Mouse (Mus musculus) neutrophil, adult 59 days (primary cell): Measurements from ENCODE around the gene Psmc3. TPM values are rescaled to one million over a fixed set of nuclear protein-coding genes. Genes with fewer than 3 reads are reported as not detected.

ENCODE experiments used
- total RNA-seq, 2 experiments: library from RNA; stranded (reverse); gene quantifications; 1 replicate in 1 of 2; 2 replicates in 1 of 2; pipeline ENCODE4 v1.2.4; 2023

The Psmc3 gene
- total RNA-seq, result 100 to 1,000 TPM; 113 TPM

GRCm38 (mm10) chr2:91053934-91054382 is at the start of gene Psmc3:
TSS of gene Psmc3 (plus strand) at chr2:91054009.

DNA sequence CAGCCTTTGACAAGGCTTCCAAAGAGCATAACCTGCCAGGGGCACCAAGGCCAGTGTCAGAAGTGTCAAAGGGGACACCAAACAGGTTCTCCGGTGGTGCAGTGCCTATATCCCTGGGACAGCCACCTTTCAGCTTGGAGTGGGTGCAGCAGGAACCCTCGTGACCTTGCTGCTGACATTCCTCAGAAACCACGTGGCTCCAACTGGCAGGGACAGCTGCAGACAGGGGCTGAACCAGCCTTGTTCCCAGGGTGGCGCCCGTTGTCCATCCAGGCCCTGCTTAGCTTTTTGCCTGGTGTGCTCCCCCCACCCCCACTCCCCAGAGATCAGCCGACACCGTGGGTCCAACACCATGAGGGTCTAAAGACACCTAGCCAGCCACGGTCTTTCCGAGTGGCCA is 18.4 kb upstream of the Psmc3 start, which contains the start of gene Rapsn:
TSS of gene Rapsn (plus strand) at position 236 of the 400 bp plus-strand sequence.

GRCm38 (mm10) chr2:91070076-91070800 is 16.4 kb downstream of the Psmc3 start, which contains the start of gene Slc39a13:
TSS of gene Slc39a13 (minus strand) at chr2:91070417.

DNA sequence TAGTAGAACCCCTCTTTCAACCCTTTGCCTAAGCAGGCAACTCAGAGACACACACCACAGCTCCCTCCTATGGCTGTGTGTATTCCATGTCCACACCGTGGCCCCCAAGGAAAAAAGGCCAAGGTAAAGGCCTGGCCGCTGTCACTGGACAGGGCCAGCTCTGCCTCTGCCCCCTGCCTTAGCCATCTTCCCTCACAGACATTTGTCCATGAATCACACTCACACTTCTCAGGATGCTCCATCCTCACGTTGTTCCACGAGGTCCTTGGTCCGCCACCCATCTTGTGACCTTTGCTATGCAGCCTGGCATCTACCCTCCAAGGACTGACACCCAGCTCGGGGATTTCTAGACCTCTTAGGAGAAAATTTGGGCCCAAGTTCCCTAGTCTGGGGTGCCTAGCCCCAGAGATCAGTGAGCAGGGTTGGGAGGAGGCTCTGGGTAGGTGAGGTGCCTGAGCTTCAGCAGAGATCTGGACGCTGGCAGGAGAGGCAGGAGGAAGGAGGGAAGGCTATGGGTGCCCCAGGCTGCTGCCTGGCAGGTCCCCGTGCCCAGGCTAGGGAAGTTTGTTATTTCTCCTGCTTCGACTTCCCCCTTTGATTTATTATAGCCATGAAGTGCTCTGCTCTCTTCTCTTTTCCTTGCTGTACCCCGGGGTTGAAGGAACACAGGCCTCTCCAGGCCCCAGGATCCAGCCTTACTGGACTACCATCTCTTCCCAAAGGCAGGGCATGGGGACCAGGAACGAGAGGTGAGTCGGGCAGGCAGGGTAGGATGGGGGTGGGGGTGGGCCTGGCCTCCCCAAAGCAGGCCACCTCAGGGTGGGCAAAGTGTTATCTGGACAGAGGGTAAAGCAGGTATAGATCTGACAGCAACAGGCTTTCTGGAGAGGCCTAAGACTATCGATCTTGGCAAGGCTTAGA is 28.2 kb downstream of the Psmc3 start, which contains the start of gene Spi1:
TSS of gene Spi1 (plus strand) at position 616 of the 921 bp plus-strand sequence.

Other genes with a start within 250 kb of the Psmc3 start
- 10 to 100 TPM; 51.9 to 62.9 TPM for gene Mtch2, start 206.9 kb upstream of the Psmc3 start, total RNA-seq
- not detected for gene C1qtnf4, start 168.1 kb upstream of the Psmc3 start, total RNA-seq
- gene Kbtbd4, start 149.3 kb upstream of the Psmc3 start, total RNA-seq, result 10 to 100 TPM; 16.0 to 16.9 TPM
- gene Ndufs3, start 149.2 kb upstream of the Psmc3 start, total RNA-seq, result 10 to 100 TPM; 48.7 to 55.4 TPM
- gene Celf1, start 113.6 kb upstream of the Psmc3 start, total RNA-seq, result 10 to 100 TPM; 41.7 to 44.3 TPM
- under 1 TPM in 1 of 2 experiments, not detected in 1; 0.60 TPM for gene Rapsn, start 18.4 kb upstream of the Psmc3 start, total RNA-seq
- gene Slc39a13, start 16.4 kb downstream of the Psmc3 start, total RNA-seq, result 10 to 100 TPM; 14.1 to 14.2 TPM
- gene Spi1, start 28.4 kb downstream of the Psmc3 start, total RNA-seq, result 100 to 1,000 TPM; 498 to 504 TPM
- 1 to 10 TPM; 1.2 to 1.6 TPM for gene Mybpc3, start 64.1 kb downstream of the Psmc3 start, total RNA-seq
- 10 to 100 TPM; 62.1 to 63.9 TPM for gene Madd, start 129.8 kb downstream of the Psmc3 start, total RNA-seq
- 1 to 10 TPM in 1 of 2 experiments, under 1 TPM in 1; 0.56 to 1.7 TPM for gene Nr1h3, start 148.8 kb downstream of the Psmc3 start, total RNA-seq
- 10 to 100 TPM in 1 of 2 experiments, 1 to 10 TPM in 1; 9.8 to 11.1 TPM for gene Acp2, start 148.9 kb downstream of the Psmc3 start, total RNA-seq
- 1 to 10 TPM; 8.1 to 9.2 TPM for gene Ddb2, start 183.0 kb downstream of the Psmc3 start, total RNA-seq
- gene Pacsin3, start 201.9 kb downstream of the Psmc3 start, total RNA-seq, result not detected
- 10 to 100 TPM; 82.1 to 94.3 TPM for gene Arfgap2, start 211.0 kb downstream of the Psmc3 start, total RNA-seq